Mouse (Mus musculus): Measurements from ENCODE around the gene Pmepa1. TPM values are rescaled to one million over a fixed set of nuclear protein-coding genes. Genes with fewer than 3 reads are reported as not detected.

Gene Pmepa1
- polyA plus RNA-seq, 1 experiment from 2014 or later = 12.0 TPM

DNA sequence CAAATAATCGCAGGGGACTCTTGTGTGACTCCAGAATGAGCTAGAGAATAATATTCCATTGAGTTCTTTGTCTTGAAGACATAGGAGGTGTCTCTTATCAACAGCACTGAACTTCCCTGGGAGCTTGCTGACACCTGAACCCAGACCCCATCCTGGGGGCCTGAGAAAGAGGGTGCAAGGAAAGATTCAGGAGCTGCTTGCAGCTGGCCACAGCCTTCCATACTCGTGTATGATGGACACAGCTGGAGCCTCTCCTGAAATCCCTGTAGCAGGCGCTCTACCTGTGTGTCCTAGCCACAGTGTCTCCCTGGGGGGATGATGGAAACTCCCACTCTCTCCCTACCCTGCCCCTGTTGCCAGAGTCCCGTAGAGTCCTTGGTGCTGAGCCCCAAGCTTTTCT is 64.1 kb downstream of the Pmepa1 start:
- 76% methylated on average over 4 of the region's 4 CpGs for WGBS
- ATAC-seq (replicated peaks; ENCODE audit: low FRiP score, low TSS enrichment, low read depth) (no peak), DNase-seq (ENCODE audit: low spot score) (peak; percentile 46)
- Histone ChIP-seq H3K27ac (ENCODE audit: low read depth) (no peak overlapping the region), H3K4me3 (ENCODE audit: low read depth, low read length) (no peak overlapping the region), H3K4me1 (replicated peaks; ENCODE audit: control insufficient read depth, insufficient read depth, low read length) (no peaks in the 10 kb centered on the region), H3K27me3 (replicated peaks; ENCODE audit: control insufficient read depth, insufficient read depth, low read length) (no peaks in the 10 kb centered on the region), H3K9ac (ENCODE audit: low read length) (no peak overlapping the region), H3K4me2 (ENCODE audit: low read length) (no peak overlapping the region), H3K36me3 (ENCODE audit: control insufficient read depth, insufficient read depth, low read length) (no peaks in the 10 kb centered on the region), H3K9me3 (ENCODE audit: control insufficient read depth, low read length) (0 out of 2 replicates have a peak, but pooled peaks cover 5% of the 10 kb centered on the region)

DNA sequence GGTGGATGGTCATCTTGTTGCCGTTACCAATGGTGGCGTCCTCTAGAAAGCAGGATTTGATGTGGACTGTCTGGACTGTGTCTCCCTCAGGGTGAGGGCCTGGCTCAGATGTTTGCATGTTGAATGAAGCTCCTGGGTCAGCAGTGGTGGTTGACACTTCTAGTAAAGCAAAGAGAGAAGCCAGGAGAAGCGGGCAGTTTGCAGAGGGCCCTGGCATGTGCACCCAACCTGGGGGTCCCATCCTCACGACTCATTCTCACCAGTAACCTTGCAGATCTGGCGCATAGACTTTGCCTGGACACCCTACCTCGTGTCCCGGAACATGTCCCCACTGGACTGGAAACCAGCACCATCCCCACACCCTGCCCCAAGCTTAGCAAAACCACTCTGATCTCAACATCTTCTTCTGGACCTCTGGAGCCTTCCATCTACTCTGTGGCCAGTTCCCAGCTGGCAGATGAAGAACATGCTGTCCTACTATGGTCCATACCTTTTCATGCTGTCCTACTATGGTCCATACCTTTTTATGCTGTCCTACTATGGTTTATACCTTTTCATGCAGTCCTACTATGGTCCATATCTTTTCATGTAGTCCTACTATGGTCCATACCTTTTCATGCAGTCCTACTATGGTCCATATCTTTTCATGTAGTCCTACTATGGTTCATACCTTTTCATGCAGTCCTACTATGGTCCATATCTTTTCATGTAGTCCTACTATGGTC is 67.1 kb downstream of the Pmepa1 start:
- H3K4me1 ChIP-seq (replicated peaks; ENCODE audit: control insufficient read depth, insufficient read depth, low read length) = no peaks in the 10 kb centered on the region
- no peak overlapping the region for H3K4me3 ChIP-seq (ENCODE audit: low read depth, low read length)
- H3K27me3 ChIP-seq (replicated peaks; ENCODE audit: control insufficient read depth, insufficient read depth, low read length) = no peaks in the 10 kb centered on the region
- H3K9ac ChIP-seq (ENCODE audit: low read length) = no peak overlapping the region
- ATAC-seq (replicated peaks; ENCODE audit: low FRiP score, low TSS enrichment, low read depth) = no peak
- H3K4me2 ChIP-seq (ENCODE audit: low read length) = no peak overlapping the region
- peak; percentile 50 for DNase-seq (ENCODE audit: low spot score)
- 0 out of 2 replicates have a peak, but pooled peaks cover 2% of the 10 kb centered on the region for H3K9me3 ChIP-seq (ENCODE audit: control insufficient read depth, low read length)
- 94% methylated on average over 7 of the region's 7 CpGs for WGBS
- H3K27ac ChIP-seq (ENCODE audit: low read depth) = no peak overlapping the region
- H3K36me3 ChIP-seq (ENCODE audit: control insufficient read depth, insufficient read depth, low read length) = no peaks in the 10 kb centered on the region

DNA sequence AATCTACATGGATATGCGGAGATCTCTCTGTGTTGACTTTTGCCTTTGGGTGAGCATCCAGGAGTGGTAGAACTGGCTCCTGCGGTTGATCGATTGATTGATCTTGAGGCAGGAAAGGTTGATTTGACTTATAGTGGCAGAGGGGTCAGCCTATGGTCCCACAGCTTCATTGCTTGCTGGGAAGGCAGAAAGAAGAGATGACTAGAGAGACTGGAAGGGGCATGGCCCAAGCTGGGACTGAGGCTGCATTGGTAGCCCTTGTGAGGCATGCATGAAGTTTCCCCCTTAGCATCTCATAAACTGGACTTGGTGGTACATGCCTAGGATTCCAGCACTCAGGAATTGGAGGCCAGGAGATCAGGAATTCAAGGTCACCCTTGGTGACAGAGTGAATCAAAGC is 69.3 kb downstream of the Pmepa1 start:
- H3K9ac ChIP-seq (ENCODE audit: low read length) = no peak overlapping the region
- H3K27me3 ChIP-seq (replicated peaks; ENCODE audit: control insufficient read depth, insufficient read depth, low read length) = no peaks in the 10 kb centered on the region
- ATAC-seq (replicated peaks; ENCODE audit: low FRiP score, low TSS enrichment, low read depth) (no peak), DNase-seq (ENCODE audit: low spot score) (no peak)
- H3K4me3 ChIP-seq (ENCODE audit: low read depth, low read length) = no peak overlapping the region
- no peaks in the 10 kb centered on the region for H3K9me3 ChIP-seq (ENCODE audit: control insufficient read depth, low read length)
- H3K27ac ChIP-seq (ENCODE audit: low read depth) = no peak overlapping the region
- no peaks in the 10 kb centered on the region for H3K36me3 ChIP-seq (ENCODE audit: control insufficient read depth, insufficient read depth, low read length)
- 94% methylated on average over 3 of the region's 3 CpGs for WGBS
- no peaks in the 10 kb centered on the region for H3K4me1 ChIP-seq (replicated peaks; ENCODE audit: control insufficient read depth, insufficient read depth, low read length)
- H3K4me2 ChIP-seq (ENCODE audit: low read length) = no peak overlapping the region

DNA sequence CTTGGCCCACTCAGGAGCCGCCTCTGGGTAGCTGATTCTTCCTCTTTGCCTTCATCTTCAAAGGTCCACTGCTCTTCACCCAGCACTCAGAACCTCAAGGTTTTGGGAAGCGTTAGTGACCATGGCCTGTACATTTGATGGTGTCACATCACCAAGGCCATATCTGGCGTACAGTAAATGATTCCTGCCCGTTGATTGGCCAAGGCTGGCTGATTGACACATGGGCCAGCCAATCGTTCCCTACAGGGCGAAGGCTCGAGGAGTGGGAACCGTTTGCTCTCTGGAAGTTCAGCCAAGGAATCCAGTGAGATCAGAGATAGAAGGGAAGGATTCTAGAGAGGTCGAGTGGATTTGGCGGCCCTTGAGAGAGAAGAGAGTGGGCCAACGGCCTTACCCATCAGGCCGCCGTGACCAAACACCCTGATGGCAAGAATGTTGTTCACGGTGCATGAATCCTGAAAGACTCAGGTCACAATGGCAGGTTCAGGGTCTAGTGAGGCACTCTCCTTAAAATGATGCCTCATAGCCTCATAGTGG is 70.7 kb downstream of the Pmepa1 start:
- no peak overlapping the region for H3K4me2 ChIP-seq (ENCODE audit: low read length)
- no peak overlapping the region for H3K9ac ChIP-seq (ENCODE audit: low read length)
- peak; percentile 45 for DNase-seq (ENCODE audit: low spot score)
- 92% methylated on average over 14 of the region's 14 CpGs for whole genome bisulfite sequencing
- H3K4me3 ChIP-seq (ENCODE audit: low read depth, low read length) = no peak overlapping the region
- no peaks in the 10 kb centered on the region for H3K4me1 ChIP-seq (replicated peaks; ENCODE audit: control insufficient read depth, insufficient read depth, low read length)
- H3K27ac ChIP-seq (ENCODE audit: low read depth) = no peak overlapping the region
- no peaks in the 10 kb centered on the region for H3K9me3 ChIP-seq (ENCODE audit: control insufficient read depth, low read length)
- no peaks in the 10 kb centered on the region for H3K36me3 ChIP-seq (ENCODE audit: control insufficient read depth, insufficient read depth, low read length)
- no peak for ATAC-seq (replicated peaks; ENCODE audit: low FRiP score, low TSS enrichment, low read depth)
- no peaks in the 10 kb centered on the region for H3K27me3 ChIP-seq (replicated peaks; ENCODE audit: control insufficient read depth, insufficient read depth, low read length)

DNA sequence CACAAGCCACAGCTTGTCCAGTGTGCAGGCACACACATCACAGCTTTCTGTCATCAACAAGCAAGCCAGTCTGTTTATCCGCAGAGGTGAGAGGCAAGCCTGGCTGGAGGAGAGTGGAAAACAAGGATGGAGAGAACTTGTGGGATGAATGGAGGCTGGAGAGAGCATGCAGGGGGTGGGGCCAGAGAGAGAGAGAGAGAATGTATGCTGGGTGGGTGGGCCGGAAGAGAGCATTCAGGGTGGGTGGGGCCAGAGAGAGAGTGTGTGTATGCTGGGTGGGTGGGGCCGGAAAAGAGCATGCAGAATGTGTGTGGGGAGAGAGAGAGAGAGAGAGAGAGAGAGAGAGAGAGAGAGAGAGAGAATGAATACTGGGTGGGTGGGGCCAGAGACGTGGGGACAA is 71.7 kb downstream of the Pmepa1 start:
- DNase-seq (ENCODE audit: low spot score) (peak; percentile 38), ATAC-seq (replicated peaks; ENCODE audit: low FRiP score, low TSS enrichment, low read depth) (no peak)
- Histone ChIP-seq H3K9me3 (ENCODE audit: control insufficient read depth, low read length) (no peaks in the 10 kb centered on the region), H3K9ac (ENCODE audit: low read length) (no peak overlapping the region), H3K27ac (ENCODE audit: low read depth) (no peak overlapping the region), H3K36me3 (ENCODE audit: control insufficient read depth, insufficient read depth, low read length) (no peaks in the 10 kb centered on the region), H3K4me2 (ENCODE audit: low read length) (no peak overlapping the region), H3K27me3 (replicated peaks; ENCODE audit: control insufficient read depth, insufficient read depth, low read length) (no peaks in the 10 kb centered on the region), H3K4me3 (ENCODE audit: low read depth, low read length) (no peak overlapping the region), H3K4me1 (replicated peaks; ENCODE audit: control insufficient read depth, insufficient read depth, low read length) (no peaks in the 10 kb centered on the region)
- WGBS = 50% methylated on average over 4 of the region's 4 CpGs

DNA sequence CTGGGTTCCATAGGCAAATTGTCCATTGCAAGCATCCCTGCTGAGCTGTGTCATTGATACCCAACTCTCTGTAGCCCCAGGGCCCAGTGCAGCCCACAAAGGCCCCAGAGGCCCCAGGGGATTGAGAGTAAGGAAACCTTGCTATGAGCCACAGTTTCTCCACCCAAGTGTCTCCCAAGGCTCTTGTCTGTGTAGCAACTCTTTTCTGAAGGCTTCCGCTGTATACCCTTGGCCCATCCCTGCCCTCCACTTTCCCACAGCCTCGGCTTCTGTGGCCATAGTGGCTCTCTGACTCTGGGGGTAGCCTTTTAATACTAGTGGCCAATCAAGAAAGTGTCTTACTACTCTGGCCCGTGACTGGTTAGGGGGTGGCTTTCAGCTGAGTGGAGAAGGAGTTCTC is 72.6 kb downstream of the Pmepa1 start:
- Histone ChIP-seq H3K4me3 (ENCODE audit: low read depth, low read length) (no peak overlapping the region), H3K4me2 (ENCODE audit: low read length) (no peak overlapping the region), H3K36me3 (ENCODE audit: control insufficient read depth, insufficient read depth, low read length) (no peaks in the 10 kb centered on the region), H3K4me1 (replicated peaks; ENCODE audit: control insufficient read depth, insufficient read depth, low read length) (no peaks in the 10 kb centered on the region), H3K27me3 (replicated peaks; ENCODE audit: control insufficient read depth, insufficient read depth, low read length) (no peaks in the 10 kb centered on the region), H3K27ac (ENCODE audit: low read depth) (no peak overlapping the region), H3K9me3 (ENCODE audit: control insufficient read depth, low read length) (no peaks in the 10 kb centered on the region), H3K9ac (ENCODE audit: low read length) (no peak overlapping the region)
- no peak for DNase-seq (ENCODE audit: low spot score)
- ATAC-seq (replicated peaks; ENCODE audit: low FRiP score, low TSS enrichment, low read depth) = no peak
- whole genome bisulfite sequencing = 88% methylated on average over 3 of the region's 3 CpGs

DNA sequence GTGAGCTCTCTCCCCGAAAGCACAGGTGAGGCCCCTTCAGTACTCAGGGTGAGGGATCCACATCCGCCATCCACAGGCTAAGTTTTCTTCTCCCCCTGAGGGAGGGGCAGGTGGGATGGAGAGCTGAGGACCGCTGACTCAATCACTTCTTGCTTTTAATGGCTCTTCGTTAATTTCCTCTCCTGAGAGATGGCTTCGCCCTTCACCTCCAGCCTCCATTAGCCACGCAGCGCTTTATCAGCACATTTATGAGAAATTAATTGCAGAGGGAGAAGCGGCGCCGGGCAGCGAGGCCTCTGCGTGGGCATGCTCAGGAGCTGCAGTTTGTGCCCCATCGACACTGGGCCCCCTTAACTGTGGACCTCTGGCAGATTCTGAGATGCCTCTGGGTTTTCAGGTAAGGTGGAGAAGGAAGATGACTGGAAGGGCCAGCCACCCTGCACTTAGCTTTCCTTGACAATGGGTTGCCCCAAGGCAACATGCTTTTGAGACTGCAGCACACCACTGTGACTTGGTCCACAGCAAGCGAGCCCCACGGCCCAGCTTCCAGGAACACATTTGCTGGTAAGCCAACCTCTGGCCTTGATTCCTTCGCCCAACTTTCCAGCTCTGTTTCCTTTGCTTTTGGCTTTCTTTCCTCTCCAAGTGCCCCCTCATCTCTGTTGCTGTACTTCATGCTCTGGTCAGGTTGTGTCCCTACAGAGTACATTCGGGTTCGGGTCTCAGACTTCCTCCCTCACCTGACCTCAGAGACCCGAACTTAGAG is 73.2 kb downstream of the Pmepa1 start:
- DNase-seq (ENCODE audit: low spot score) = peak; percentile 25

DNA sequence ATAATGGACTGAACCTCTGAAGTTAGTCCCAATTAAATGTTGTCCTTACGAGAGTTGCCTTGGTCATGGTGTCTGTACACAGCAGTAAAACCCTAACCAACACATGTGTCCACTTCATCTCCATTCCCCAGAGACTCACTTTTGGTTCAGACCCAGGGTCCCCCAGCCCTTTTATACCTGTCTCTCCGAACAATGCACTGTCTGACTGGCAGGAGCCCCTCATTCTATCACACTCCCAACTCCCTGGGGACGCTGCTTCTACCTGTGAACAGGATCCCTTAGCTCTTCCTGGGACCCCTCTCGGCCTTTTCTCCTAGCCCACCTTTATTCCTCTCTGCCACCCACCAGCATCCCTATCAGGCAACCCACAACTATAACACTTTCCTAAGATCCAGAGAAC is 81.5 kb downstream of the Pmepa1 start:
- Histone ChIP-seq H3K9ac (ENCODE audit: low read length) (no peak overlapping the region), H3K4me3 (ENCODE audit: low read depth, low read length) (no peak overlapping the region)
- WGBS = 82% methylated on average over 4 of the region's 4 CpGs

More for the DNA sequence above, 73.2 kb downstream of the Pmepa1 start:
- no peak overlapping the region for H3K4me3 ChIP-seq (ENCODE audit: low read depth, low read length)
- no peak for ATAC-seq (replicated peaks; ENCODE audit: low FRiP score, low TSS enrichment, low read depth)
- 90% methylated on average over 19 of the region's 19 CpGs for WGBS
- no peak overlapping the region for H3K4me2 ChIP-seq (ENCODE audit: low read length)
- H3K27ac ChIP-seq (ENCODE audit: low read depth) = no peak overlapping the region
- no peaks in the 10 kb centered on the region for H3K27me3 ChIP-seq (replicated peaks; ENCODE audit: control insufficient read depth, insufficient read depth, low read length)
- no peaks in the 10 kb centered on the region for H3K36me3 ChIP-seq (ENCODE audit: control insufficient read depth, insufficient read depth, low read length)
- H3K9me3 ChIP-seq (ENCODE audit: control insufficient read depth, low read length) = no peaks in the 10 kb centered on the region
- no peaks in the 10 kb centered on the region for H3K4me1 ChIP-seq (replicated peaks; ENCODE audit: control insufficient read depth, insufficient read depth, low read length)
- H3K9ac ChIP-seq (ENCODE audit: low read length) = no peak overlapping the region

More for the DNA sequence above, 81.5 kb downstream of the Pmepa1 start:
- H3K9me3 ChIP-seq (ENCODE audit: control insufficient read depth, low read length) = no peaks in the 10 kb centered on the region
- DNase-seq (ENCODE audit: low spot score) (no peak), ATAC-seq (replicated peaks; ENCODE audit: low FRiP score, low TSS enrichment, low read depth) (no peak)
- H3K36me3 ChIP-seq (ENCODE audit: control insufficient read depth, insufficient read depth, low read length) = no peaks in the 10 kb centered on the region
- no peaks in the 10 kb centered on the region for H3K27me3 ChIP-seq (replicated peaks; ENCODE audit: control insufficient read depth, insufficient read depth, low read length)
- no peaks in the 10 kb centered on the region for H3K4me1 ChIP-seq (replicated peaks; ENCODE audit: control insufficient read depth, insufficient read depth, low read length)
- no peak overlapping the region for H3K4me2 ChIP-seq (ENCODE audit: low read length)
- H3K27ac ChIP-seq (ENCODE audit: low read depth) = no peak overlapping the region
